Mouse (Mus musculus) embryonic facial prominence, embryonic 13.5 days (tissue): ENCODE measurements around the gene Rnd3. TPM values are rescaled to one million over a fixed set of nuclear protein-coding genes. Genes with fewer than 3 reads are reported as not detected.

Experiments
- ATAC-seq: fragments of 200-750 bp; cut with Nextera tagmentation; 2 replicates; pipeline ENCODE4 v1.8.0; 2017; ENCODE audit warnings: low read depth; ENCODE audit not compliant: insufficient number of reproducible peaks, insufficient read depth, low FRiP score, low TSS enrichment
- H3K27ac ChIP-seq: fragments of 300-500 bp; sonication (generic); 2 replicates; pipeline ENCODE4 v1.5.1; 2015; ENCODE audit warnings: moderate library complexity, mild to moderate bottlenecking, inconsistent platforms
- H3K27me3 ChIP-seq: fragments of 300-500 bp; sonication (generic); 2 replicates; pipeline ENCODE4 v1.6.1; 2015; ENCODE audit warnings: mild to moderate bottlenecking, inconsistent platforms
- H3K36me3 ChIP-seq: fragments of 300-500 bp; sonication (generic); 2 replicates; pipeline ENCODE4 v1.6.1; 2015; ENCODE audit warnings: mild to moderate bottlenecking, inconsistent platforms
- H3K4me1 ChIP-seq: fragments of 300-500 bp; sonication (generic); 2 replicates; pipeline ENCODE4 v1.6.1; 2015; ENCODE audit warnings: inconsistent platforms
- H3K4me2 ChIP-seq: fragments of 300-500 bp; sonication (generic); 2 replicates; pipeline ENCODE4 v1.6.1; 2015; ENCODE audit warnings: moderate library complexity, mild to moderate bottlenecking, inconsistent platforms
- H3K4me3 ChIP-seq: fragments of 300-500 bp; sonication (generic); 2 replicates; pipeline ENCODE4 v1.5.1; 2015; ENCODE audit warnings: mild to moderate bottlenecking, inconsistent platforms
- H3K9ac ChIP-seq: fragments of 300-500 bp; sonication (generic); 2 replicates; pipeline ENCODE4 v1.6.1; 2015; ENCODE audit warnings: mild to moderate bottlenecking, inconsistent platforms
- H3K9me3 ChIP-seq: fragments of 300-500 bp; sonication (generic); 2 replicates; pipeline ENCODE4 v1.6.1; 2016; ENCODE audit warnings: inconsistent platforms
- WGBS: fragments of 180-500 bp; shearing (Covaris S2); methylation state at CpG from one replicate; pipeline ENCODE4 v1.1.7; 2015; ENCODE audit warnings: mixed read lengths; 5-methylcytosine and 5-hydroxymethylcytosine counted together
- polyA plus RNA-seq: library from polyadenylated mRNA; unstranded; fragments of >200 nt; fragmentation: Nextera tagmentation; extraction: Ambion mirVana; gene quantifications from 2 replicates; pipeline ENCODE4 v1.2.1, GENCODE M21; 2015

Rnd3 gene
- polyA plus RNA-seq, 1 experiment from 2014 or later = 135 TPM

GRCm38 (mm10) chr2:51110271-51110670 is 38.6 kb downstream of the Rnd3 start:
- no peaks in the 10 kb centered on the region for H3K4me1 ChIP-seq
- H3K36me3 ChIP-seq = no peaks in the 10 kb centered on the region
- 44% methylated on average over 2 of the region's 2 CpGs for WGBS
- H3K4me3 ChIP-seq = no peak overlapping the region
- no peak for ATAC-seq
- H3K9ac ChIP-seq = no peak overlapping the region
- no peak overlapping the region for H3K4me2 ChIP-seq
- H3K27me3 ChIP-seq = no peaks in the 10 kb centered on the region
- H3K9me3 ChIP-seq = no peaks in the 10 kb centered on the region
- H3K27ac ChIP-seq = no peak overlapping the region

GRCm38 (mm10) chr2:51108631-51109030 is 40.3 kb downstream of the Rnd3 start:
- no peaks in the 10 kb centered on the region for H3K27me3 ChIP-seq
- H3K27ac ChIP-seq = no peak overlapping the region
- WGBS = 57% methylated on average over 5 of the region's 5 CpGs
- no peak overlapping the region for H3K9ac ChIP-seq
- H3K4me3 ChIP-seq = no peak overlapping the region
- no peak overlapping the region for H3K4me2 ChIP-seq
- no peaks in the 10 kb centered on the region for H3K9me3 ChIP-seq
- H3K4me1 ChIP-seq = no peaks in the 10 kb centered on the region
- no peak for ATAC-seq
- H3K36me3 ChIP-seq = no peaks in the 10 kb centered on the region

GRCm38 (mm10) chr2:51101187-51101586 is 47.7 kb downstream of the Rnd3 start:
- no peak for ATAC-seq

GRCm38 (mm10) chr2:51099987-51100386 is 48.9 kb downstream of the Rnd3 start:
- H3K4me1 ChIP-seq = peaks cover 11% of the 10 kb centered on the region
- no peaks in the 10 kb centered on the region for H3K27me3 ChIP-seq
- H3K4me2 ChIP-seq = no peak overlapping the region
- H3K4me3 ChIP-seq = no peak overlapping the region
- WGBS = 49% methylated on average over 9 of the region's 9 CpGs
- H3K27ac ChIP-seq = peak overlapping the region; percentile 51; the same call in 1 of the 2 replicates
- no peak overlapping the region for H3K9ac ChIP-seq
- no peaks in the 10 kb centered on the region for H3K9me3 ChIP-seq
- ATAC-seq = no peak
- H3K36me3 ChIP-seq = no peaks in the 10 kb centered on the region

More at GRCm38 (mm10) chr2:51101187-51101586, 47.7 kb downstream of the Rnd3 start:
- Histone ChIP-seq H3K27ac (no peak overlapping the region), H3K4me2 (no peak overlapping the region), H3K36me3 (no peaks in the 10 kb centered on the region), H3K4me1 (peaks cover 11% of the 10 kb centered on the region), H3K9me3 (no peaks in the 10 kb centered on the region), H3K4me3 (no peak overlapping the region), H3K9ac (no peak overlapping the region), H3K27me3 (no peaks in the 10 kb centered on the region)
- WGBS = 30% methylated on average over 4 of the region's 4 CpGs

GRCm38 (mm10) chr2:51099240-51099639 is 49.7 kb downstream of the Rnd3 start:
- Histone ChIP-seq H3K4me2 (no peak overlapping the region), H3K4me1 (peaks cover 11% of the 10 kb centered on the region), H3K27me3 (no peaks in the 10 kb centered on the region), H3K27ac (no peak overlapping the region), H3K4me3 (no peak overlapping the region), H3K9me3 (no peaks in the 10 kb centered on the region), H3K36me3 (no peaks in the 10 kb centered on the region), H3K9ac (no peak overlapping the region)
- 77% methylated on average over 1 of the region's 1 CpGs for WGBS
- no peak for ATAC-seq

GRCm38 (mm10) chr2:51090688-51091087 is 58.2 kb downstream of the Rnd3 start:
- peaks cover 10% of the 10 kb centered on the region for H3K4me1 ChIP-seq
- no peak overlapping the region for H3K27ac ChIP-seq
- no peak overlapping the region for H3K9ac ChIP-seq
- no peaks in the 10 kb centered on the region; the same call in 1 of the 2 replicates for H3K27me3 ChIP-seq
- H3K9me3 ChIP-seq = no peaks in the 10 kb centered on the region
- H3K4me2 ChIP-seq = no peak overlapping the region
- 74% methylated on average over 7 of the region's 7 CpGs for WGBS
- no peaks in the 10 kb centered on the region for H3K36me3 ChIP-seq
- no peak for ATAC-seq
- H3K4me3 ChIP-seq = no peak overlapping the region

GRCm38 (mm10) chr2:51090049-51090448 is 58.9 kb downstream of the Rnd3 start:
- H3K36me3 ChIP-seq = no peaks in the 10 kb centered on the region
- peaks cover 10% of the 10 kb centered on the region for H3K4me1 ChIP-seq
- no peak overlapping the region for H3K9ac ChIP-seq
- no peak overlapping the region for H3K27ac ChIP-seq
- WGBS = 36% methylated on average over 8 of the region's 8 CpGs
- no peak for ATAC-seq
- H3K27me3 ChIP-seq = no peaks in the 10 kb centered on the region; the same call in 1 of the 2 replicates
- no peaks in the 10 kb centered on the region for H3K9me3 ChIP-seq
- H3K4me2 ChIP-seq = peak overlapping the region; percentile 14; the same call in 1 of the 2 replicates
- no peak overlapping the region for H3K4me3 ChIP-seq

- WGBS = 79% methylated on average over 11 of the region's 11 CpGs
- H3K4me2 ChIP-seq = no peak overlapping the region
- no peaks in the 10 kb centered on the region; the same call in 1 of the 2 replicates for H3K27me3 ChIP-seq
- H3K9me3 ChIP-seq = no peaks in the 10 kb centered on the region
- peaks cover 10% of the 10 kb centered on the region for H3K4me1 ChIP-seq
- no peak overlapping the region for H3K27ac ChIP-seq
- H3K9ac ChIP-seq = no peak overlapping the region
- H3K4me3 ChIP-seq = no peak overlapping the region
- no peaks in the 10 kb centered on the region for H3K36me3 ChIP-seq
- no peak for ATAC-seq
These were observed 59.9 kb downstream of the Rnd3 start for GRCm38 (mm10) chr2:51088843-51089573.

- WGBS = 60% methylated on average over 3 of the region's 3 CpGs
- no peak for ATAC-seq
These were observed 60.8 kb downstream of the Rnd3 start for GRCm38 (mm10) chr2:51088123-51088453.

GRCm38 (mm10) chr2:51087307-51088122 is 61.4 kb downstream of the Rnd3 start:
- WGBS = 41% methylated on average over 12 of the region's 12 CpGs
- no peaks in the 10 kb centered on the region; the same call in 1 of the 2 replicates for H3K27me3 ChIP-seq
- H3K4me1 ChIP-seq = peaks cover 10% of the 10 kb centered on the region
- no peak overlapping the region for H3K27ac ChIP-seq
- peak overlapping the region; percentile 27; the same call in 1 of the 2 replicates for H3K4me2 ChIP-seq
- H3K9ac ChIP-seq = no peak overlapping the region
- no peak overlapping the region for H3K4me3 ChIP-seq
- no peaks in the 10 kb centered on the region for H3K36me3 ChIP-seq
- H3K9me3 ChIP-seq = no peaks in the 10 kb centered on the region
- ATAC-seq = no peak

More at GRCm38 (mm10) chr2:51088123-51088453, 60.8 kb downstream of the Rnd3 start:
- no peaks in the 10 kb centered on the region for H3K36me3 ChIP-seq
- H3K9me3 ChIP-seq = no peaks in the 10 kb centered on the region
- peaks cover 10% of the 10 kb centered on the region for H3K4me1 ChIP-seq
- H3K9ac ChIP-seq = no peak overlapping the region
- H3K4me3 ChIP-seq = no peak overlapping the region
- no peak overlapping the region for H3K27ac ChIP-seq
- no peaks in the 10 kb centered on the region; the same call in 1 of the 2 replicates for H3K27me3 ChIP-seq
- H3K4me2 ChIP-seq = 0 out of 2 replicates have a peak overlapping the region, but pooled peaks have one; percentile 27

GRCm38 (mm10) chr2:51085155-51085554 is 63.8 kb downstream of the Rnd3 start:
- Histone ChIP-seq H3K4me2 (no peak overlapping the region), H3K9ac (no peak overlapping the region), H3K27ac (no peak overlapping the region), H3K27me3 (no peaks in the 10 kb centered on the region; the same call in 1 of the 2 replicates), H3K36me3 (no peaks in the 10 kb centered on the region), H3K4me1 (peaks cover 10% of the 10 kb centered on the region), H3K4me3 (no peak overlapping the region), H3K9me3 (no peaks in the 10 kb centered on the region)
- no peak for ATAC-seq
- 90% methylated on average over 11 of the region's 11 CpGs for WGBS
